Mouse (Mus musculus) cerebellum, postnatal 10 days (tissue): ENCODE data around the gene Csf2rb.

Experiments used
- DNase-seq, 2 experiments: peaks; one replicate each; pipeline ENCODE4 v3.0.0; 2021; ENCODE audit warnings: mixed read lengths in 2 of 2

The Csf2rb gene

DNA sequence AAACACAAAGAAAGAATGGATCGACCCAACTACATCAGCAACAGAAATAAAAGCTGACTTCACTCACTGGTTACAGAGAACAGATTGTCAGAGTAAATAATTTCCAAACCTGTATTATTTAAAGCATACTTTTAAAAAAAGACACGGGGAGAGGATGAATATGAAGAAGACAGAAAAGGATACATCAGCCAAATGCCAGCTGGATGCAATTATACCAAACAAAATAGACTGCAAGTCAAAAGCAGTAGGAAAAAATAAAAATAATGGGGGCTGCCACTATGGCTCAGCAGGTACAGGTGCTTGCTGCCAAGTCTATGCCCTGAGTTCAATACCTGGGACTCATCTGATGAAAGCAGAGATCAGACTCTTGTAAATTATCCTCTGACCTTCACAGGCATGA, 54.7 kb downstream of the Csf2rb start:
- no peak for DNase-seq

GRCm38 (mm10) chr15:78380741-78381140, 55.2 kb downstream of the Csf2rb start:
- peak; percentile 58 for DNase-seq

DNA sequence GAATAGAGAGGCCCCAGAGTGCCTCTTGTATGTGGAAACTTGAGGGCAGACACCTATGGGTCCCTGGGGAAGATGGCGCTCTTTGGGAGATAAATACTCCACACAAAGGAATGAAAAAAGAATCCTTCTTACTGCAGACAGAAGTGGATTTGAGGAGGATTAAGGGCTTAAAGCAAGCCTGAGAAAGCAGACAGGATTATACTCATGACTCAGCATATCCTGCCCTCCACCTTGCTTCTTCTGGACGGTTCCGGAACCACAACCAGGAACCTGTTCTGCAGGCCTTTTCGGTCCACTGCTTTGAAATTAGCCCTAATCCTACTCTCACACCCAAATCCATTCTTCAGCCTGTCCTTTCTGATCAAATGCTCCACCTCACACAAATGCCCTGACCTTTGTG, 56.6 kb downstream of the Csf2rb start:
- DNase-seq: no peak

GRCm38 (mm10) chr15:78383450-78384219, 58.1 kb downstream of the Csf2rb start:
- DNase-seq: peak; percentile 56 to 63

GRCm38 (mm10) chr15:78384220-78385116, 58.9 kb downstream of the Csf2rb start:
- DNase-seq: peak in 1 of 2 experiments; percentile 54

GRCm38 (mm10) chr15:78385564-78385963, 60.0 kb downstream of the Csf2rb start:
- DNase-seq: no peak

DNA sequence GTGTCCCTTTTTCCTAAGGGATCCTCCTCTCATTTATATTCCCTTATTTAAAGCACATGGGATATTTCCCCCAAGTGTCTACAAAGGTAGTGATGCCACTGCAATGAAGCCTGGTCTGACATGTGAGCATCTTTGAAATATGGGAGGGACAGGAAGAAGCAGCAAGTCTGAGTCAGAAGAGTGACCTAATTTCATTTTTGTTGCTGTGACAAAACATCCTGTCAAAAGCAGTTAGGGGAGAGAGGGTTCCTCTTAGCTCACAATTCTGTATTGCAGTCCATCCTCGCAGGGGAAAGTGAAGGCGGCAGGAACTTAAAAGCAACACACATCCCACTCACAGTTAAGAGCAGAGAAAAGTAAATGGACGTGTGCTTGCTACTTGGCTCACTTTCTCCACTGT, 65.3 kb downstream of the Csf2rb start:
- DNase-seq: no peak

GRCm38 (mm10) chr15:78395478-78395962, 70.0 kb downstream of the Csf2rb start, which contains the start of gene Tex33:
Gene Tex33, minus strand, starts transcription at chr15:78395912.
- DNase-seq: no peak

- DNase-seq: peak; percentile 69 to 72
Observed at GRCm38 (mm10) chr15:78401345-78401744, 75.8 kb downstream of the Csf2rb start.

DNA sequence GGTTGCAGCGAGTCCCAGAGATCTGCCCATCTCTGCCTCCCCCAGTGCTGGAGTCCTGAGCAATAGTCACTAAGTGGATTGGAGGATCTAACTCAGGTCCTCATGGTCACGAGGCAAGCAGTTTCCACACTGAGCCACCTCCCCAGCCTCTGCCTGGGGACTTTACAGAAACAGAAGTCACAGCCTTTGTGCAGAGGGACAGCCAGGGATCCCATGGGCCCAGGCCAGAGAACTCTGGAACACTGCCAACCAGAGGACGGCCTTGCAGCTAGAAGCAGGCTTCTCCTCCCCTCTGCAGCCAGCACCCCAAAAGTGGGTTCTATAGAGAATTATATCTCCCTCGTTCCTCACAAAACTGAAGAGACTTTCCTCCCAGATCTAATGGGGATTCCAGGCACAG, 76.4 kb downstream of the Csf2rb start:
- DNase-seq: peak; percentile 83 to 84

DNA sequence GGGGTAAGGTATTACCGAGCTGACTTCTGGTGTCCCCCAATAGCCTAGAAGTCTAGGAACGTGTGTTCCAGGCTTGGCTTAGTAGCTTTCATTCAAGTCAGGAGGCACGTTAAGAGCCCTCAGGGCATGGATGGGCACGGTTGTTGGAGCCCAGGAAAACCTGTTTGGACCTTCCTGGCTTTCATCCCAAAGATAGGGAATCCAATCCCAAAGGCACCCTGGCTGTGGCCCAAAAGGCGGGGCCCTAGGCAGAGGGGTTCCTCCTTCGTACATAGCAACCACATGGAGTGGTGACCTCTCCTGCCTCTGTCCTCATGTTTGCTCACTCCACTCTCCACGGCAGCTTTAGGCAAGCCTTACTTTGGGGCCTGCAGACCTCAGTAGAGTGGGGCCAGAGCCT, 76.9 kb downstream of the Csf2rb start:
- DNase-seq: peak; percentile 61 to 63

DNA sequence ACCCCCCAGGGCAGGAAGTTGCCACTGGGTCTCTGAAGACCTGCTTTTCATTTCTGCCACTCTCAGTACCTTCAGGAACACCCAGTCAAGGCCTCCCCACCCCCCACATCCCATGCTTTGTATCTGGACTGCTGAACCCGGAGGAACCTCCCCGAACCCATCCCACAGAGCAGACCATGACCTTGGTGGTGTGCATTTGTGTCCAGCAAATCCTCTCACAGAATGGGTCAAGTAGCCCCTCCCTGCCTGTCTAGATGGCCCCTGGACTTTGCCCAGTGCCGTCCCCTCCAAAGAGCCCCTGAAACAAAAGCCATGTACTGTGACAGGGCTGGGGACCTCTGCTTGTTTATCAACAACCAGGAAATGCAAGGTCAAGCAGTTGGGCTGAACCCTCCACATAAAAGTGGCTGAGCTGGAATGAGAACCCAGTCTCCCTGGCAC, 77.8 kb downstream of the Csf2rb start:
- peak in 1 of 2 experiments; percentile 44 for DNase-seq
